Mouse (Mus musculus) spleen, adult 2 months (tissue): ENCODE results near the gene Bcl2l14. TPM values are rescaled to one million over a fixed set of nuclear protein-coding genes. Genes with fewer than 3 reads are reported as not detected.

Experiments used
- DNase-seq, 2 experiments: peaks; one replicate each; pipeline versions ENCODE4 v3.0.0 to v3.0.0-alpha.2; 2012 to 2021; ENCODE audit warnings: low spot score in 2 of 2, low read depth in 1 of 2
- H3K27ac ChIP-seq: fragments of 200-500 bp; 2 replicates; pipeline ENCODE4 v1.5.1; 2012; ENCODE audit warnings: low read length, inconsistent platforms; ENCODE audit not compliant: insufficient read depth
- H3K27me3 ChIP-seq: fragments of 200-500 bp; 2 replicates; pipeline ENCODE4 v1.6.1; 2012; ENCODE audit warnings: mild to moderate bottlenecking, moderate library complexity, low read length, inconsistent platforms; ENCODE audit not compliant: control insufficient read depth, insufficient read depth
- H3K36me3 ChIP-seq: fragments of 200-500 bp; 2 replicates; pipeline ENCODE4 v1.6.1; 2012; ENCODE audit warnings: mild to moderate bottlenecking, low read length, inconsistent platforms; ENCODE audit not compliant: control insufficient read depth, insufficient read depth
- H3K4me1 ChIP-seq: fragments of 200-500 bp; 2 replicates; pipeline ENCODE4 v1.6.1; 2011; ENCODE audit warnings: inconsistent platforms; ENCODE audit not compliant: control insufficient read depth, insufficient read depth, insufficient read length
- H3K4me3 ChIP-seq: fragments of 200-500 bp; 2 replicates; pipeline ENCODE4 v1.5.1; 2011; ENCODE audit warnings: mild to moderate bottlenecking, inconsistent platforms; ENCODE audit not compliant: insufficient read depth, insufficient read length; ENCODE audit errors: extremely low read depth
- CTCF ChIP-seq: fragments of 200-500 bp; IDR thresholded peaks from 2 replicates; pipeline ENCODE4 v1.5.1; 2011; ENCODE audit warnings: mild to moderate bottlenecking, inconsistent platforms; ENCODE audit not compliant: insufficient read depth, insufficient read length, insufficient replicate concordance; ENCODE audit errors: extremely low read depth
- POLR2A ChIP-seq: fragments of 200-500 bp; IDR thresholded peaks from 2 replicates; pipeline ENCODE4 v1.6.1; 2011; ENCODE audit warnings: low read depth, low read length, inconsistent platforms
- WGBS: fragments of 180-500 bp; shearing (Covaris S2); methylation state at CpG from one replicate; pipeline ENCODE4 v1.1.7; 2018; 5-methylcytosine and 5-hydroxymethylcytosine counted together
- polyA plus RNA-seq: library from polyadenylated mRNA; depleted of rRNA; stranded (reverse); fragments of >200 nt; gene quantifications from 2 replicates; pipeline ENCODE4 v1.2.3, GENCODE M21; 2012

The Bcl2l14 gene
- polyA plus RNA-seq, 1 experiment, result 0.90 TPM

- TF ChIP-seq POLR2A, result no peak
- Histone ChIP-seq H3K4me1 (no peaks in the 10 kb centered on the region), H3K36me3 (peaks cover 39% of the 10 kb centered on the region), H3K27me3 (no peaks in the 10 kb centered on the region), H3K4me3 (no peak overlapping the region), H3K27ac (no peak overlapping the region)
- DNase-seq, result no peak
- WGBS, result 100% methylated on average over 1 of the region's 1 CpGs
Observed at GRCm38 (mm10) chr6:134454093-134454492, 58.0 kb downstream of the Bcl2l14 start.

GRCm38 (mm10) chr6:134458376-134458775 is 62.3 kb downstream of the Bcl2l14 start:
- no peaks in the 10 kb centered on the region for H3K4me1 ChIP-seq
- no peak for TF ChIP-seq CTCF
- no peak for TF ChIP-seq POLR2A
- WGBS, result 95% methylated on average over 1 of the region's 1 CpGs
- no peak for DNase-seq
- no peak overlapping the region for H3K4me3 ChIP-seq
- no peak overlapping the region for H3K27ac ChIP-seq
- no peaks in the 10 kb centered on the region for H3K27me3 ChIP-seq
- peaks cover 32% of the 10 kb centered on the region for H3K36me3 ChIP-seq

DNA sequence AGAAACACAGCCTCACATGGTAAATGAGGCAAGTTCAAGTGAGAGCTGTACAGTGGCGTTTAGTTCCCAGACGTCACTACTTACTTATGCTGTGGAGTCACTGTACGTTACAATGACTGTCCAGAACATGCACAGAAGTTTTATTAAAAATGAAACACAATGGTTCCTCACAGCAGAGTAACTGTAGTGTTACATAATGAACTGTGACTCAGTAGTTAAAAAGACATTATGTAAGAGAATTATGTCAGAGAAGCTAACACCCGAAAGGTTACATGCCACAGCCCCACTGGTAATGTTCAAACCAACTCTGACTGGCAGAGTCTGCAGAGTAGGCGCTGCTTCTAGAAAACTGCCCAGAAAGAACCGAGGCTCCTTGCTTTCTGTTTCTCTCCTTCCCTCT is 65.1 kb downstream of the Bcl2l14 start:
- H3K27ac ChIP-seq, result no peak overlapping the region
- no peak overlapping the region for H3K4me3 ChIP-seq
- no peak for DNase-seq
- peaks cover 30% of the 10 kb centered on the region for H3K36me3 ChIP-seq
- 91% methylated on average over 6 of the region's 6 CpGs for WGBS
- H3K4me1 ChIP-seq, result no peaks in the 10 kb centered on the region
- no peaks in the 10 kb centered on the region for H3K27me3 ChIP-seq
- TF ChIP-seq CTCF (no peak), POLR2A (no peak)

DNA sequence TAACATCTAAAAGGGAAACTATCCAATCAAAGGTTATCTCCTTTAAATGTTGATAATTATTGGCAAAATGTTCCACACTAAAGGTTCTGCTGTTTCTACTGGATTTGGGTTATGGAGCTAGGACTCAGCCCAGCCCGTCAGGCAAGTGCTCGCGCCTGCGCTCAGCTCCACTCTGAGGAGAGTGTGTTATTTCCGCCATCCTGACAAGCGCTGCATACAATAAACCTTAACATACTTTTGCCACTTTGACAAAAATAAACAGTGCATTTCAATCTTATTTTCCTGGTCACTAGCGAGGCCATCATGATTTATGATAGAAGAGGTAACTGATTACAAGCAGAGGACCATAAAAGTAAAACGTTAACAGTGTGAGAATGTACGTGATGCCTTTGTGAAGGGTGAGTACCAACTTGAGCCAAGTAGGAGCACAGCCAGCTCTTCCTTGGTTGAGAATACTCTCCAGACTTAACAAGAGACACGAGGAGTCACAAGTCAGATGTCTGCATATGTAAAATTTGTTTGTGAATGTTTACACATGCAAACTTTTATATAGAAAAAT is 70.6 kb downstream of the Bcl2l14 start:
- Histone ChIP-seq H3K4me1 (no peaks in the 10 kb centered on the region), H3K36me3 (peaks cover 21% of the 10 kb centered on the region), H3K27ac (no peak overlapping the region), H3K27me3 (no peaks in the 10 kb centered on the region), H3K4me3 (no peak overlapping the region)
- no peak for DNase-seq
- WGBS, result 94% methylated on average over 10 of the region's 10 CpGs
- TF ChIP-seq POLR2A (no peak), CTCF (no peak)

- no peak overlapping the region for H3K4me3 ChIP-seq
- H3K36me3 ChIP-seq, result peaks cover 17% of the 10 kb centered on the region
- 89% methylated on average over 2 of the region's 2 CpGs for WGBS
- H3K27ac ChIP-seq, result no peak overlapping the region
- DNase-seq, result no peak
- H3K27me3 ChIP-seq, result no peaks in the 10 kb centered on the region
- TF ChIP-seq POLR2A (no peak), CTCF (no peak)
- H3K4me1 ChIP-seq, result no peaks in the 10 kb centered on the region
Observed at GRCm38 (mm10) chr6:134469297-134469696, 73.2 kb downstream of the Bcl2l14 start.

DNA sequence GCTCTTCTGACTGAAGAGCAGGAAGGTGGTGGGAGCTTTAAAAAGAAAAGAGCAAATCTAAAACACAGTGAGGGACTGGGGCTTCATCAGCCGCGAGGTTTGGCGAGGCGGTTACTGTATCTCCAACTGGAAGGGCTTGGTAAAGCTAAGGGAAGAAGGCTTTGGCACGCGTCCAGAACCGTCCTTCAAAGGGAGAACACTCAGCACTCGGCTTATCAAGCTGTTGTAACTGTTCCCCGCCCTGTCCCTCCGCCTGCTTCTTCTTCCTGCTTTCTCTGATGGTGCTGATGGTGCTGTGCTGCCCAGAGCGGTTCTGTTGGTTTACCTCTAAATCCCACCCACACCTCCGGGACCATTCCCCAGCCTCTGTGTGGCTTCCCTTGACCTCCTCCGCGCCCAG is 74.7 kb downstream of the Bcl2l14 start:
- TF ChIP-seq POLR2A (no peak), CTCF (no peak)
- DNase-seq, result no peak
- Histone ChIP-seq H3K4me3 (no peak overlapping the region), H3K36me3 (peaks cover 9% of the 10 kb centered on the region), H3K27ac (no peak overlapping the region), H3K4me1 (no peaks in the 10 kb centered on the region), H3K27me3 (no peaks in the 10 kb centered on the region)
- 75% methylated on average over 14 of the region's 14 CpGs for WGBS

DNA sequence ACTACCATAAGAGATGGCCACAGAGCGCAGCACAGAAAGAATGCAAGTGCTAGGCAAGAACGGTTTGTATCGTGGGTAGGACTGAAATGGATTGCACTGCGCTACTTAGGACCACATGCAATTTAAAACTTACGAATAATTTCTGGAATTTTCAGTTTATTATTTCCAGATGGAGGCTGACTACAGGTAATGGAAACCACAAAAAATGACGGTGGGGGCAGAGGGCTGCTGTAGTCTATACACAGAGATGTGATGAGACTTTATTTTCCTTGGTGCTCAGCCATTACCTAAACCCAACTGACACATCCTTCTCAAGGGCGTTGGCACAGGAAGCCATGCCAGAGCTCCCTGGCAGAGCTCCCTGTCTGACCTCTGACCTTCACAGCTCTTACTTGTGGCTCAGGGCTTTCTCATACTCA is 77.0 kb downstream of the Bcl2l14 start:
- no peak for DNase-seq
- H3K4me1 ChIP-seq, result no peaks in the 10 kb centered on the region
- no peak for TF ChIP-seq POLR2A
- no peak for TF ChIP-seq CTCF
- H3K4me3 ChIP-seq, result no peak overlapping the region
- H3K27me3 ChIP-seq, result no peaks in the 10 kb centered on the region
- 91% methylated on average over 7 of the region's 7 CpGs for WGBS
- peaks cover 4% of the 10 kb centered on the region for H3K36me3 ChIP-seq
- H3K27ac ChIP-seq, result no peak overlapping the region
